Mouse (Mus musculus) MEL (cell line): ENCODE measurements at regions not wholly inside any gene's neighbourhood (a gene's known extent, or its start where the extent isn't known, plus 50 kb on each side); places are given as distances from the start of the nearest gene placed in this dataset.

Experiments
- DNase-seq: peaks from one replicate; pipeline ENCODE4 v3.0.0; 2011; ENCODE audit warnings: low read depth, low spot score
- H3K27ac ChIP-seq: 2 replicates; pipeline ENCODE4 v1.5.1; 2012; ENCODE audit warnings: low read depth, mild to moderate bottlenecking, control low read depth, low read length, moderate library complexity; ENCODE audit not compliant: control insufficient read depth
- H3K27me3 ChIP-seq, 2 experiments: fragments of 150-350 bp in 1 of 2; sonication (generic) in 1 of 2; 2 replicates each; pipeline ENCODE4 v1.6.1; 2012; ENCODE audit warnings: low read length in 2 of 2, mild to moderate bottlenecking in 2 of 2, improper control_type of control experiment in 1 of 2, moderate library complexity in 1 of 2; ENCODE audit not compliant: insufficient read depth in 2 of 2, control insufficient read depth in 1 of 2
- H3K36me3 ChIP-seq, 2 experiments: 2 replicates each; pipeline ENCODE4 v1.6.1; 2012 to 2014; ENCODE audit warnings: low read length in 2 of 2, improper control_type of control experiment in 1 of 2, inconsistent platforms in 1 of 2, mild to moderate bottlenecking in 1 of 2; ENCODE audit not compliant: insufficient read depth in 2 of 2, control insufficient read depth in 1 of 2
- H3K4me1 ChIP-seq, 2 experiments: fragments of 150-350 bp in 1 of 2; sonication (generic) in 1 of 2; 2 replicates each; pipeline ENCODE4 v1.6.1; 2012; ENCODE audit warnings: low read length in 2 of 2, improper control_type of control experiment in 1 of 2, mild to moderate bottlenecking in 1 of 2; ENCODE audit not compliant: insufficient read depth in 2 of 2, control insufficient read depth in 1 of 2
- H3K4me3 ChIP-seq, 2 experiments: fragments of 150-350 bp in 1 of 2; sonication (generic) in 1 of 2; 2 replicates each; pipeline ENCODE4 v1.5.1; 2012; ENCODE audit warnings: low read depth in 2 of 2, low read length in 2 of 2, mild to moderate bottlenecking in 2 of 2, moderate library complexity in 2 of 2, control low read depth in 1 of 2, improper control_type of control experiment in 1 of 2; ENCODE audit not compliant: control insufficient read depth in 1 of 2, insufficient read depth in 1 of 2
- H3K79me2 ChIP-seq: 2 replicates; pipeline ENCODE4 v1.6.1; 2012; ENCODE audit warnings: mild to moderate bottlenecking, low read length, moderate library complexity; ENCODE audit not compliant: control insufficient read depth, poor library complexity, insufficient read depth
- H3K9ac ChIP-seq: 2 replicates; pipeline ENCODE4 v1.6.1; 2012; ENCODE audit warnings: low read depth, mild to moderate bottlenecking, control low read depth, low read length, moderate library complexity; ENCODE audit not compliant: control insufficient read depth, poor library complexity, severe bottlenecking
- H3K9me3 ChIP-seq: fragments of 150-350 bp; sonication (generic); replicated peaks from 2 replicates; pipeline ENCODE4 v1.6.1; 2012; ENCODE audit warnings: mild to moderate bottlenecking, low read length, improper control_type of control experiment, moderate library complexity; ENCODE audit not compliant: insufficient read depth
- CTCF ChIP-seq, 3 experiments: IDR thresholded peaks in 2 of 3; conservative IDR thresholded peaks in 1 of 3; 2 replicates each; pipeline ENCODE4 v1.5.1; 2011 to 2012; ENCODE audit warnings: low read length in 3 of 3, low read depth in 2 of 3, mild to moderate bottlenecking in 2 of 3, improper control_type of control experiment in 1 of 3, inconsistent platforms in 1 of 3, mixed read lengths in 1 of 3, moderate library complexity in 1 of 3; ENCODE audit not compliant: control insufficient read depth in 1 of 3, insufficient read depth in 1 of 3, poor library complexity in 1 of 3, severe bottlenecking in 1 of 3
- ELF1 ChIP-seq: IDR thresholded peaks from 2 replicates; pipeline ENCODE4 v1.6.1; 2014; ENCODE audit warnings: low read depth, mild to moderate bottlenecking, inconsistent platforms, low read length, improper control_type of control experiment, moderate library complexity
- MAFK ChIP-seq: IDR thresholded peaks from 2 replicates; pipeline ENCODE4 v1.6.1; 2011; ENCODE audit warnings: low read depth, mild to moderate bottlenecking, low read length, improper control_type of control experiment, borderline replicate concordance
- MAZ ChIP-seq: IDR thresholded peaks from 2 replicates; pipeline ENCODE4 v1.6.1; 2012; ENCODE audit warnings: low read depth, mild to moderate bottlenecking, inconsistent platforms, low read length, improper control_type of control experiment
- MXI1 ChIP-seq: IDR thresholded peaks from 2 replicates; pipeline ENCODE4 v1.6.1; 2011; ENCODE audit warnings: mild to moderate bottlenecking, low read depth, low read length, improper control_type of control experiment
- MYB ChIP-seq: IDR thresholded peaks from 2 replicates; pipeline ENCODE4 v1.6.1; 2011; ENCODE audit warnings: mild to moderate bottlenecking, low read depth, low read length, improper control_type of control experiment
- MYC ChIP-seq: IDR thresholded peaks from 2 replicates; pipeline ENCODE4 v1.6.1; 2011; ENCODE audit warnings: low read depth, mild to moderate bottlenecking, low read length, improper control_type of control experiment, moderate library complexity
- NRF1 ChIP-seq: IDR thresholded peaks from 2 replicates; pipeline ENCODE4 v1.6.1; 2014; ENCODE audit warnings: low read depth, mild to moderate bottlenecking, inconsistent platforms, low read length, improper control_type of control experiment, moderate library complexity; ENCODE audit not compliant: poor library complexity, insufficient read depth, severe bottlenecking
- SMC3 ChIP-seq: IDR thresholded peaks from 2 replicates; pipeline ENCODE4 v1.6.1; 2011; ENCODE audit warnings: low read depth, low read length, improper control_type of control experiment
- TBP ChIP-seq: IDR thresholded peaks from 2 replicates; pipeline ENCODE4 v1.8.0; 2011; ENCODE audit warnings: low read depth, low read length, improper control_type of control experiment
- TCF12 ChIP-seq: IDR thresholded peaks from 2 replicates; pipeline ENCODE4 v1.6.1; 2014; ENCODE audit warnings: low read depth, mild to moderate bottlenecking, inconsistent platforms, low read length, improper control_type of control experiment, moderate library complexity
- USF1 ChIP-seq: IDR thresholded peaks from 2 replicates; pipeline ENCODE4 v1.6.1; 2014; ENCODE audit warnings: low read depth, mild to moderate bottlenecking, inconsistent platforms, low read length, improper control_type of control experiment, moderate library complexity
- USF2 ChIP-seq, 2 experiments: IDR thresholded peaks; 2 replicates each; pipeline ENCODE4 v1.6.1; 2011 to 2012; ENCODE audit warnings: improper control_type of control experiment in 2 of 2, low read length in 2 of 2, borderline replicate concordance in 1 of 2, inconsistent platforms in 1 of 2, low read depth in 1 of 2, mild to moderate bottlenecking in 1 of 2; ENCODE audit not compliant: insufficient read depth in 1 of 2
- ZC3H11A ChIP-seq: IDR thresholded peaks from 2 replicates; pipeline ENCODE4 v1.6.1; 2012; ENCODE audit warnings: low read depth, mild to moderate bottlenecking, inconsistent platforms, low read length, improper control_type of control experiment
- ZMIZ1 ChIP-seq: IDR thresholded peaks from 2 replicates; pipeline ENCODE4 v1.6.1; 2012; ENCODE audit warnings: low read depth, mild to moderate bottlenecking, inconsistent platforms, low read length, improper control_type of control experiment, moderate library complexity

GRCm38 (mm10) chr5:91801297-91801980, 161.4 kb downstream of the Rchy1 start:
- H3K36me3 ChIP-seq: no peaks in the 10 kb centered on the region
- DNase-seq: no peak
- TF ChIP-seq NRF1 (no peak), MAFK (no peak), USF2 (IDR thresholded peaks at IDR 0.05; ENCODE audit: borderline replicate concordance in 1 of 2, insufficient read depth in 1 of 2, low read depth in 1 of 2, low read length in 2 of 2) (no peak), MXI1 (no peak), TBP (no peak), ELF1 (no peak), USF1 (no peak), MAZ (no peak), ZMIZ1 (no peak), SMC3 (no peak), MYB (no peak), ZC3H11A (no peak), TCF12 (no peak)
- H3K4me1 ChIP-seq: no peaks in the 10 kb centered on the region
- no peak overlapping the region for H3K27ac ChIP-seq
- no peaks in the 10 kb centered on the region for H3K79me2 ChIP-seq
- H3K4me3 ChIP-seq: no peak overlapping the region
- no peak overlapping the region for H3K9ac ChIP-seq
- no peaks in the 10 kb centered on the region for H3K27me3 ChIP-seq
- H3K9me3 ChIP-seq: no peaks in the 10 kb centered on the region

GRCm38 (mm10) chr5:91797362-91797761, 165.5 kb downstream of the Rchy1 start:
- DNase-seq: no peak
- H3K4me1 ChIP-seq: no peaks in the 10 kb centered on the region
- no peak for TF ChIP-seq ZMIZ1
- TF ChIP-seq ELF1: no peak
- TF ChIP-seq MYC: no peak
- no peak for TF ChIP-seq CTCF (IDR thresholded peaks at IDR 0.05 in 2 of 3, conservative IDR thresholded peaks at IDR 0.05 in 1 of 3; ENCODE audit: control insufficient read depth in 1 of 3, insufficient read depth in 1 of 3, low read depth in 2 of 3, low read length in 3 of 3, poor library complexity in 1 of 3, severe bottlenecking in 1 of 3)
- TF ChIP-seq, all 39 proteins: peak for 0
- Histone ChIP-seq H3K27ac (no peak overlapping the region), H3K4me3 (no peak overlapping the region), H3K27me3 (no peaks in the 10 kb centered on the region), H3K79me2 (no peaks in the 10 kb centered on the region), H3K36me3 (no peaks in the 10 kb centered on the region), H3K9ac (no peak overlapping the region), H3K9me3 (no peaks in the 10 kb centered on the region)
